Mouse (Mus musculus): ENCODE results near the gene Rmnd5b. TPM values are rescaled to one million over a fixed set of nuclear protein-coding genes. Genes with fewer than 3 reads are reported as not detected.

Rmnd5b gene
- polyA plus RNA-seq, 1 experiment, result 62.3 TPM

DNA sequence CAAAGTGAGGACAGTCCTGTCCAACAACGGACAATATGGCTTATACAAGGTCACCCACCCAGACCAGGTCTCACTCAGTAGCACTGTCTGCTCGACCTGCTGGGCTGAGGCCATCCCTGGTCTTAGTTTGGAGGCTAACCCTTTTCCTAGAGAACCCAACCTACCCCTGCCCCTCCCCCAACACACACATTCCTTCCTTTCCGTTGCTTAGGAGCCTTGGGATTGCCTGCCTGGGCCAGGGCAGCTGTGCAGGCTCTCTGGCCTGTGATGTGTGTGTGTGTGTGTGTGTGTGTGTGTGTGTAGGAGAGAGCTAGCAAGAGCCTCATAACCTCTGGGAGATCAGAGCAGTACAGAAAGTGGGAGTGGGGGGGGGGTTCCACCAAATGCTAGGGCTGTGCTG is 12.9 kb upstream of the Rmnd5b start:
- no peak overlapping the region for H3K27ac ChIP-seq (ENCODE audit: insufficient read depth, low read length)
- H3K4me1 ChIP-seq (ENCODE audit: control insufficient read depth, insufficient read depth, low read length), result 0 out of 2 replicates have a peak, but pooled peaks cover 3% of the 10 kb centered on the region
- no peak for DNase-seq
- no peaks in the 10 kb centered on the region for H3K27me3 ChIP-seq (ENCODE audit: control insufficient read depth, insufficient read depth, low read length)
- WGBS, result 28% methylated on average over 3 of the region's 3 CpGs
- no peak overlapping the region for H3K4me3 ChIP-seq (replicated peaks; ENCODE audit: insufficient read depth, low read depth, low read length)
- no peak for TF ChIP-seq CTCF (IDR thresholded peaks at IDR 0.05; ENCODE audit: borderline replicate concordance, insufficient read depth, low read depth, low read length)
- TF ChIP-seq POLR2A (IDR thresholded peaks at IDR 0.05; ENCODE audit: borderline replicate concordance, insufficient read depth, low read length), result no peak

DNA sequence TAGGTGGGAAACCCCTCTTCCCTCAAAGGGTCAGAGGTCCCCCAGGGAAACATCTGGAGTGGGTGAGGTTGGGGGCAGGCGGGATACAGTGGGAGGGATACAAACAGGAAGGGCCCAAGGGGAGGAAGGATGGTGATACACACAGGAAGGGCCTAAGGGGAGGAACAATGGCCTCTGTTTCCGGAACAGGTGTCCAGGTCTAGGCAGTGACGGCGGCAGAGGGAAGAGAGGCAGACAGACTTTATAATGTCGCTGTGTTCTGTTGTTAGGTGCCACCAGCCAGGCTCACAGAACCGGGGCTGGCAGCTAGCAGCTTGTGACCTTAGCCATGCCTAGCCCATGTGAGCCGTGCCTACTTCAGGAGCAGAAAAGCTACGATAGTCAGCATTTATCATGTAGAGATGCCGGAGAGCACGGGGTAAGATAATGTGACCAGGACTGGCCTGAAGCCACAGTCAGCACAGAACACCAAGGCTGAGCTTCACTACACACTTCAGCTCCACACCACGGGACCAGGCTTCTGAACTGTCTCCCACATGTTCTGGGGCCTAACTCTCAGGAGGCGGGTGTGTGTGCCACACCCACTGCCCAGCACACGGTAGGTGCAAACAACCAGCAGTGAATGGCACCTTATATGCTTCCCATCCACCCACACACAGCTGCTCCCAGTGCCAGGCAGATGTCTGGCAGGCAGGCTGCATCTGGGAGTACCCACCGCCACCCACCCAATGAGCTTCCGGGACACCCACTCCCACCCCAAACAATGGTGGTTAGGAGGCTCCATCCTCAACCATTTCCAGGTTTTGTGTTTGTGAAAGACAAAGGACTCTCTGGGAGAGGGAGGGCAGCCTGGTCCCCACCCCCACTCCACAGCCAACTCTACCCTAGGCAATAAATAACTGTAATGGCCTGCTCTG is 11.3 kb upstream of the Rmnd5b start:
- Histone ChIP-seq H3K27me3 (ENCODE audit: control insufficient read depth, insufficient read depth, low read length) (no peaks in the 10 kb centered on the region), H3K27ac (ENCODE audit: insufficient read depth, low read length) (no peak overlapping the region), H3K4me3 (replicated peaks; ENCODE audit: insufficient read depth, low read depth, low read length) (no peak overlapping the region), H3K4me1 (ENCODE audit: control insufficient read depth, insufficient read depth, low read length) (0 out of 2 replicates have a peak, but pooled peaks cover 3% of the 10 kb centered on the region)
- TF ChIP-seq POLR2A (IDR thresholded peaks at IDR 0.05; ENCODE audit: borderline replicate concordance, insufficient read depth, low read length) (no peak), CTCF (IDR thresholded peaks at IDR 0.05; ENCODE audit: borderline replicate concordance, insufficient read depth, low read depth, low read length) (no peak)
- DNase-seq, result no peak
- 65% methylated on average over 15 of the region's 15 CpGs for WGBS

GRCm38 (mm10) chr11:51646245-51646644 is 10.5 kb upstream of the Rmnd5b start:
- Histone ChIP-seq H3K4me1 (ENCODE audit: control insufficient read depth, insufficient read depth, low read length) (0 out of 2 replicates have a peak, but pooled peaks cover 3% of the 10 kb centered on the region), H3K27ac (ENCODE audit: insufficient read depth, low read length) (no peak overlapping the region), H3K4me3 (replicated peaks; ENCODE audit: insufficient read depth, low read depth, low read length) (no peak overlapping the region), H3K27me3 (ENCODE audit: control insufficient read depth, insufficient read depth, low read length) (no peaks in the 10 kb centered on the region)
- DNase-seq, result no peak
- 64% methylated on average over 7 of the region's 7 CpGs for WGBS
- TF ChIP-seq CTCF (IDR thresholded peaks at IDR 0.05; ENCODE audit: borderline replicate concordance, insufficient read depth, low read depth, low read length) (no peak), POLR2A (IDR thresholded peaks at IDR 0.05; ENCODE audit: borderline replicate concordance, insufficient read depth, low read length) (no peak)

DNA sequence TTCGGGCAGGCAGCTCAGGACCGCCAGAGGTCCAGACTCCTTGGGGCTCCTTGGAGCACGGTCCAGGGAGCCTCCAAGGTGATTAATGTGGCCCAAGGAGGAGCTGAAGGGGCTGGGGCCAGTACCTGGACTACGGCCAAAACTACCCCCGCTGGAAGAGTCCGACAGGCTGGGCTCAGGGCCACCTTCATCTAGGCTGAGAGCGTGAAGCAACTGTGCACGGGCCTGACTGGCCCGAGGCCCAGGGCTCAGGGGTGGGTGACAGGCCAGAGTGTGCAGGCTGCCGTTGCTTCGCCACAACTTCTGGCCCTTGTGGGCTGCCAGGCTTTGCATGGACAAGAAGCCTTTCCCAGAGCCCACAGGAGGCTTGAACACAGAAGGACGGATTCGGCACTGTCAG is 9.6 kb upstream of the Rmnd5b start:
- Histone ChIP-seq H3K4me3 (replicated peaks; ENCODE audit: insufficient read depth, low read depth, low read length) (no peak overlapping the region), H3K4me1 (ENCODE audit: control insufficient read depth, insufficient read depth, low read length) (0 out of 2 replicates have a peak, but pooled peaks cover 3% of the 10 kb centered on the region), H3K27ac (ENCODE audit: insufficient read depth, low read length) (no peak overlapping the region), H3K27me3 (ENCODE audit: control insufficient read depth, insufficient read depth, low read length) (no peaks in the 10 kb centered on the region)
- DNase-seq, result no peak
- TF ChIP-seq POLR2A (IDR thresholded peaks at IDR 0.05; ENCODE audit: borderline replicate concordance, insufficient read depth, low read length) (no peak), CTCF (IDR thresholded peaks at IDR 0.05; ENCODE audit: borderline replicate concordance, insufficient read depth, low read depth, low read length) (no peak)
- 44% methylated on average over 13 of the region's 13 CpGs for WGBS

DNA sequence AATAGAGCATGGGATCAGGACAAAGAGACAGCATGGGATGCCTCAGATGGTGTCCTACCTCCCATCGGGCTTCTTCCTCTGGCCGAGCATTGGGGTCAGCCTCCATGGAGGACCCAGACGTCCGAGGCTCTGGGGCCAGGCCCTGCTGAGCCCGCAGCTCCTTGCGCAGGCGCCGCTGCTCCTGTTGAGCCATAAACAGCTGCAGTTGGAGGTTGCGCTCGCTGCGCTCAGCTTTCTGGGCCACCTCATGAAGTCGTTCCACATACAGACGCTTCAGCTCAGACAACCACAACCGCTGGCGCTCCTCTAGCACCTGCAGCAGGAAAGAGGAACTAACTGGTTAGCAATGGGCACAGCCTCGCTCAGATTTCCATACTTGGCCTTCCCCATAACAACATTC is 8.5 kb upstream of the Rmnd5b start:
- peak overlapping the region; percentile 42 for H3K4me3 ChIP-seq (replicated peaks; ENCODE audit: insufficient read depth, low read depth, low read length)
- TF ChIP-seq CTCF (IDR thresholded peaks at IDR 0.05; ENCODE audit: borderline replicate concordance, insufficient read depth, low read depth, low read length) (no peak), POLR2A (IDR thresholded peaks at IDR 0.05; ENCODE audit: borderline replicate concordance, insufficient read depth, low read length) (no peak)
- H3K27me3 ChIP-seq (ENCODE audit: control insufficient read depth, insufficient read depth, low read length), result no peaks in the 10 kb centered on the region
- 46% methylated on average over 16 of the region's 16 CpGs for WGBS
- H3K27ac ChIP-seq (ENCODE audit: insufficient read depth, low read length), result no peak overlapping the region
- no peak for DNase-seq
- H3K4me1 ChIP-seq (ENCODE audit: control insufficient read depth, insufficient read depth, low read length), result no peaks in the 10 kb centered on the region

DNA sequence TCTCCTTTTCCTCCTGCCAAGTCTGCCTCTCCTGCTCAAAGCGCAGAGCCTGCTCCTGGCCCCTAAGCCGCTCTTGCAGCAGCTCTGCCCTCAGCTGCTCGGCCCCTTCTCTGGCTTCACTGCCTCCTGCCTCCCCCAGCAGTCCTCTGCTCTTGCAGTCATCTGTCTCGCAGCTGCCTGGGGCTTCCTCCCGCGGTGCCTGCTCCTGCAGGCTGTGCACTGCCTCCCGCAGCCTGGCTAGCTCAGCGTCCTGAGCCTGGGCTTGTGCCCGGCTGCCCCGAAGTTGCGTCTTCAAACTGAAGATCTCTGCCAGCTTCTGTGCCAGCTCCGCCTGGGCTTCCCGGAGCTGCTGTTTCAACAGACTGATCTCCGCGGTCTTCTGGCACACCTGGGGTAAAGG is 8.1 kb upstream of the Rmnd5b start:
- Histone ChIP-seq H3K27me3 (ENCODE audit: control insufficient read depth, insufficient read depth, low read length) (no peaks in the 10 kb centered on the region), H3K4me1 (ENCODE audit: control insufficient read depth, insufficient read depth, low read length) (no peaks in the 10 kb centered on the region), H3K4me3 (replicated peaks; ENCODE audit: insufficient read depth, low read depth, low read length) (peak overlapping the region; percentile 42), H3K27ac (ENCODE audit: insufficient read depth, low read length) (no peak overlapping the region)
- 3% methylated on average over 15 of the region's 15 CpGs for WGBS
- TF ChIP-seq CTCF (IDR thresholded peaks at IDR 0.05; ENCODE audit: borderline replicate concordance, insufficient read depth, low read depth, low read length) (no peak), POLR2A (IDR thresholded peaks at IDR 0.05; ENCODE audit: borderline replicate concordance, insufficient read depth, low read length) (no peak)
- DNase-seq, result peak; percentile 55 to 62

- Histone ChIP-seq H3K27me3 (ENCODE audit: control insufficient read depth, insufficient read depth, low read length) (no peaks in the 10 kb centered on the region), H3K27ac (ENCODE audit: insufficient read depth, low read length) (no peak overlapping the region), H3K4me3 (replicated peaks; ENCODE audit: insufficient read depth, low read depth, low read length) (peak overlapping the region; percentile 42), H3K4me1 (ENCODE audit: control insufficient read depth, insufficient read depth, low read length) (no peaks in the 10 kb centered on the region)
- 28% methylated on average over 9 of the region's 9 CpGs for WGBS
- TF ChIP-seq POLR2A (IDR thresholded peaks at IDR 0.05; ENCODE audit: borderline replicate concordance, insufficient read depth, low read length) (no peak), CTCF (IDR thresholded peaks at IDR 0.05; ENCODE audit: borderline replicate concordance, insufficient read depth, low read depth, low read length) (no peak)
- no peak for DNase-seq
Observed at GRCm38 (mm10) chr11:51643202-51643601, 7.5 kb upstream of the Rmnd5b start.

DNA sequence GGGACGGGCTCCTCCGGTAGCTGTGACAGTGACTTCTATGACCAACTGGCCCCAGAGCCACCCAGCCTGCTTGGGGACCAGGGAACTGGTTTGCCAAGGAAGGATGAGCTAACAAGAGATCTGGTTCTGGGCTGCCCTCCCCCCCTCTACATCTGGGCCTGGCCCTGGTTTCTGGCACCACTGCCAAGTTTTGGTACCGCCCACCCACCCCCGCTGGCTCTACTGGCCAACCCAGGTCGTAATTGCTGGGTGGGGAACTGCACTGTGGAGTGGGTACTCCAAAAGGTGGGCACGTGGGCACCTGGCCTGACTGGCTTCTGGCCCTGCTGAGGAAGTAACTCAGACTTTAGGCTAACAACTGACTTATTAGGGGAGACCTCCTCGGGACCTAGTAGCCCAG is 5.1 kb upstream of the Rmnd5b start:
- TF ChIP-seq CTCF (IDR thresholded peaks at IDR 0.05; ENCODE audit: borderline replicate concordance, insufficient read depth, low read depth, low read length), result no peak
- no peak for TF ChIP-seq POLR2A (IDR thresholded peaks at IDR 0.05; ENCODE audit: borderline replicate concordance, insufficient read depth, low read length)
- no peak for DNase-seq
- 28% methylated on average over 7 of the region's 7 CpGs for WGBS
- Histone ChIP-seq H3K4me3 (replicated peaks; ENCODE audit: insufficient read depth, low read depth, low read length) (no peak overlapping the region), H3K27ac (ENCODE audit: insufficient read depth, low read length) (no peak overlapping the region), H3K4me1 (ENCODE audit: control insufficient read depth, insufficient read depth, low read length) (peaks cover 2% of the 10 kb centered on the region; the same call in 1 of the 2 replicates), H3K27me3 (ENCODE audit: control insufficient read depth, insufficient read depth, low read length) (no peaks in the 10 kb centered on the region)

All from cerebellum, adult 2 months (tissue).